Mouse (Mus musculus) small intestine, adult 2 months (tissue): ENCODE results near the gene Cav2. TPM values are rescaled to one million over a fixed set of nuclear protein-coding genes. Genes with fewer than 3 reads are reported as not detected.

ENCODE experiments used
- H3K27ac ChIP-seq: fragments of 200-500 bp; 2 replicates; pipeline ENCODE4 v1.5.1; 2012; ENCODE audit warnings: low read depth, low read length, control low read depth, inconsistent platforms; ENCODE audit not compliant: insufficient read depth
- H3K27me3 ChIP-seq: fragments of 200-500 bp; 2 replicates; pipeline ENCODE4 v1.6.1; 2012; ENCODE audit warnings: mild to moderate bottlenecking, moderate library complexity, low read length, inconsistent platforms; ENCODE audit not compliant: control insufficient read depth, insufficient read depth
- H3K36me3 ChIP-seq: fragments of 200-500 bp; 2 replicates; pipeline ENCODE4 v1.6.1; 2012; ENCODE audit warnings: mild to moderate bottlenecking, low read length, control low read depth, inconsistent platforms; ENCODE audit not compliant: control insufficient read depth, insufficient read depth
- H3K4me1 ChIP-seq: fragments of 200-500 bp; 2 replicates; pipeline ENCODE4 v1.6.1; 2012; ENCODE audit warnings: low read length, inconsistent platforms, mixed read lengths; ENCODE audit not compliant: control insufficient read depth, insufficient read depth, insufficient read length
- H3K4me3 ChIP-seq: fragments of 200-500 bp; 2 replicates; pipeline ENCODE4 v1.5.1; 2012; ENCODE audit warnings: low read depth, mild to moderate bottlenecking, control low read depth, inconsistent platforms, low read length, moderate library complexity
- CTCF ChIP-seq: fragments of 200-500 bp; IDR thresholded peaks from 2 replicates; pipeline ENCODE4 v1.5.1; 2012; ENCODE audit warnings: low read depth, mild to moderate bottlenecking, control low read depth, inconsistent platforms, low read length, moderate library complexity, mixed read lengths; ENCODE audit not compliant: insufficient replicate concordance, insufficient read length; ENCODE audit errors: extremely low read depth
- POLR2A ChIP-seq: fragments of 200-500 bp; IDR thresholded peaks from 2 replicates; pipeline ENCODE4 v1.6.1; 2012; ENCODE audit warnings: low read depth, mild to moderate bottlenecking, control low read depth, inconsistent platforms, low read length, moderate library complexity
- WGBS: fragments of 180-500 bp; shearing (Covaris S2); methylation state at CpG from one replicate; pipeline ENCODE4 v1.1.7; 2018; 5-methylcytosine and 5-hydroxymethylcytosine counted together
- polyA plus RNA-seq: library from polyadenylated mRNA; depleted of rRNA; stranded (reverse); fragments of >200 nt; gene quantifications from 2 replicates; pipeline ENCODE4 v1.2.3, GENCODE M21; 2012; rRNA removed

Gene Cav2
- polyA plus RNA-seq, result 6.9 and 7.0 TPM in 2 replicates

DNA sequence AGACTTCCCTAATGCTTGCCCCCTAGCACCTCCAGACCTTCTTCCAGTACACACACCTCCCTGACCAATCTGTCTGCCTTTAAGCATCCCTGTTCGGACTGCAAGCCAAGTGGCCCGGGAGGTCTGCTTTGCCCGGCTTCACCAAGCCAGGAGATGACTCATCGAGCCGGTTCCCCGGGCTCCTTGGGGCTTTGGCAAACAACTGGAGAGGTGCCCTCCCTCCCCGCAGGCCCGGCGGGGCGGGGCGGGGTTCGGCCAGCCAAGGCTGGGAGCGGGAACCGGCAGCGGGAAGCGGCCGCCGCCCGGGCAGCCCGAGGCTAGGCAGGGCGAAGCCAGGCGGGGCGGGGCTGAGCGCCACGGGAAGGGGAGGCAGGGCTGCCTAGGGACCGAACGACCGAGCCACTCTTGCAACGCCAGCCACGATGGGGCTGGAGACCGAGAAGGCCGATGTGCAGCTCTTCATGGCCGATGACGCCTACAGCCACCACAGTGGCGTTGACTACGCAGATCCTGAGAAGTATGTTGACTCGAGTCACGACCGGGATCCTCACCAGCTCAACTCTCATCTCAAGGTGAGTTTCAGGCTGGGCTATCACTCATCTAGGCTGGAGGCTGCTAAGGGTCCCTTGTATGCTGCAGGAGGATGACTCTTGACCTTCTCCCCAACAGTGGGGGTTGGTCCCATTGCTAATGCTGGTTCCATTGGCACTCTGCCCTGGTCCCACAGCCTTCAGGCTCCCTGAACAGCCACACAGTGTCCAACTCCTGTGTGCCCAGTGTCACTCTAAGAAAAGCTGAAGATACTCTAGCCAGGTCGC, at the start of gene Cav2:
Gene Cav2 (plus strand): TSS at position 247 of the 818 bp plus-strand sequence.
- Histone ChIP-seq H3K36me3 (no peaks in the 10 kb centered on the region), H3K27me3 (no peaks in the 10 kb centered on the region), H3K4me1 (peaks cover 7% of the 10 kb centered on the region; the same call in 1 of the 2 replicates), H3K4me3 (peak within 1 kb of the TSS; percentile 68), H3K27ac (peak within 1 kb of the TSS; percentile 82)
- 1% methylated on average over 39 of the region's 40 CpGs for WGBS
- TF ChIP-seq POLR2A (no peak), CTCF (no peak)

DNA sequence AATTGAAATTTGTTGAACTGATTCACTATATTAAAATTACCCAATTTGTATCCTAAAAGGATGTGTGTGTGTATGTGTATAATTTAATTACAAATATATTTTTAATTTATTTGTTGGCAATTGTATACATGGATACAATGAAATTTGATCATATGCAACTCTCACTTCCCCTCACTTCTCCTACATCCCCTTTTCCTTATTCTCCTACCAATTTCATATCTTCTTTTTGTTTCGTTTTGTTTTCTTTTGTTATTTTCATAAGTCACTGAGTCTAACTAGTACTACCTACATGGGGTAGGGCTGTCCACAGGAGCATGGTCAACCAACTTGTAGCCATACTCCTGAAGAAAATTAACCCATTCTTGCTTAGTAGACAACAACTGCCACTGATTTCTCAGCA, 41.3 kb upstream of the Cav2 start:
- Histone ChIP-seq H3K4me1 (no peaks in the 10 kb centered on the region), H3K4me3 (no peak overlapping the region), H3K36me3 (no peaks in the 10 kb centered on the region), H3K27ac (no peak overlapping the region), H3K27me3 (no peaks in the 10 kb centered on the region)
- WGBS, result 87% methylated on average over 1 of the region's 1 CpGs
- TF ChIP-seq POLR2A (no peak), CTCF (no peak)

DNA sequence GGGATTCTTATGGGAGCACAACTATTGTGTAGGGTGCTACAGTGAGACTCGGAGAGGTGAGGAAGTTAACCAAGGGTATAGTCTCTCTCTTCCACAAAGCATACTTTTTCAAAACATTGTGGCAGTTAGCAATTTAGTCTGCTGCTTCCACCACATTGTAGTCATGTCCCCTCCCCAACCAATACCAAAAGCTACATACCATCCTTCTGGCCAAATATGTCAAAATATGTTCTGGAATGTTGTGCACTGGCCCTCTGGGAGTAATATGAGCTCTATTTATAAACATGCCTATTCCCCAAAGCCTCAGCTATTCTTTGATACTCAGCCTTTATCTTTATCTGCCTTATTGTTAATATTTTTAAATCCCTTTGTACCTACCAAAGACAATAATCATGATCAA, 40.0 kb upstream of the Cav2 start:
- Histone ChIP-seq H3K4me3 (no peak overlapping the region), H3K4me1 (no peaks in the 10 kb centered on the region), H3K36me3 (no peaks in the 10 kb centered on the region), H3K27ac (no peak overlapping the region), H3K27me3 (no peaks in the 10 kb centered on the region)
- WGBS, result 95% methylated on average over 1 of the region's 1 CpGs
- TF ChIP-seq CTCF (no peak), POLR2A (no peak)

- no peak for TF ChIP-seq CTCF
- no peak for TF ChIP-seq POLR2A
- WGBS, result 88% methylated on average over 2 of the region's 2 CpGs
Observed at GRCm38 (mm10) chr6:17246959-17247358, 34.0 kb upstream of the Cav2 start.

DNA sequence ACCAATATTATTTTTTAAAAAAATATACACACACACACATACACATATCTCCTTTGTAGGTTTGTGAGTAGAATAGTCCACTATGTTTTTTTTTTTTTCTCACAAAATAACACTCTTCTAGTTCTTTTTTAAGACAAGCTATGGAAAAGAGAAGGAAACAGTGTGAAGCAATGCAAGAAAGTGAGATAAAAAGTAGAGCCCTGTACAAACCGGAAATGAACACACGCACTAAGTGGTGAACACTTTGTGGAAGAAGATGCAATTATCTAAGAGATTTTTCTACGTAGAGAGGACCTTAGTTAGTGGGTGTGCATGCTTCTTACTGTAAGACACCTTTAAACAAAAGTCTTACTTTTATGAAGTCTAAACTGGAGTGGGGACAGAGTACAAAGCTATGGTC, 33.3 kb upstream of the Cav2 start:
- Histone ChIP-seq H3K27ac (no peak overlapping the region), H3K36me3 (no peaks in the 10 kb centered on the region), H3K4me3 (no peak overlapping the region), H3K27me3 (no peaks in the 10 kb centered on the region), H3K4me1 (no peaks in the 10 kb centered on the region)
- TF ChIP-seq CTCF (no peak), POLR2A (no peak)
- WGBS, result 86% methylated on average over 3 of the region's 3 CpGs

More at GRCm38 (mm10) chr6:17246959-17247358, 34.0 kb upstream of the Cav2 start:
- Histone ChIP-seq H3K27ac (no peak overlapping the region), H3K4me3 (no peak overlapping the region), H3K4me1 (no peaks in the 10 kb centered on the region), H3K36me3 (no peaks in the 10 kb centered on the region), H3K27me3 (no peaks in the 10 kb centered on the region)

- no peaks in the 10 kb centered on the region for H3K36me3 ChIP-seq
- H3K4me3 ChIP-seq, result no peak overlapping the region
- no peaks in the 10 kb centered on the region for H3K27me3 ChIP-seq
- WGBS, result 73% methylated on average over 1 of the region's 1 CpGs
- H3K4me1 ChIP-seq, result no peaks in the 10 kb centered on the region
- no peak for TF ChIP-seq POLR2A
- no peak for TF ChIP-seq CTCF
- H3K27ac ChIP-seq, result no peak overlapping the region
Observed at GRCm38 (mm10) chr6:17248241-17248640, 32.7 kb upstream of the Cav2 start.

GRCm38 (mm10) chr6:17251958-17252357, 29.0 kb upstream of the Cav2 start:
- Histone ChIP-seq H3K4me1 (no peaks in the 10 kb centered on the region), H3K27me3 (no peaks in the 10 kb centered on the region), H3K4me3 (no peak overlapping the region), H3K36me3 (no peaks in the 10 kb centered on the region), H3K27ac (no peak overlapping the region)
- 28% methylated on average over 1 of the region's 1 CpGs for WGBS
- TF ChIP-seq POLR2A (no peak), CTCF (no peak)
